Mouse (Mus musculus): ENCODE measurements around the gene Calml4.

GRCm38 (mm10) chr9:62835705-62836446 lies 22.0 kb upstream of the Calml4 start:
- no peak for TF ChIP-seq CHD2 (IDR thresholded peaks at IDR 0.05; ENCODE audit: low read length)
- no peak for TF ChIP-seq POLR2A (IDR thresholded peaks at IDR 0.05; ENCODE audit: low read depth, low read length)
- TF ChIP-seq MAZ (IDR thresholded peaks at IDR 0.05; ENCODE audit: low read depth, low read length), result no peak
